Mouse (Mus musculus) kidney, embryonic 16.5 days (tissue): ENCODE data around the gene Zfp383. TPM values are rescaled to one million over a fixed set of nuclear protein-coding genes. Genes with fewer than 3 reads are reported as not detected.

ENCODE experiments used
- ATAC-seq: fragments of 200-750 bp; cut with Nextera tagmentation; 2 replicates; pipeline ENCODE4 v1.8.0; 2017; ENCODE audit warnings: moderate TSS enrichment; ENCODE audit not compliant: low FRiP score, low TSS enrichment
- H3K27ac ChIP-seq: fragments of 300-500 bp; sonication (generic); 2 replicates; pipeline ENCODE4 v1.5.1; 2014; ENCODE audit warnings: low read length
- H3K27me3 ChIP-seq: fragments of 300-500 bp; sonication (generic); 2 replicates; pipeline ENCODE4 v1.6.1; 2014; ENCODE audit warnings: low read length, control low read depth, mixed read lengths; ENCODE audit not compliant: insufficient read depth
- H3K36me3 ChIP-seq: fragments of 300-500 bp; sonication (generic); 2 replicates; pipeline ENCODE4 v1.6.1; 2014; ENCODE audit warnings: low read length, control low read depth, mixed read lengths; ENCODE audit not compliant: insufficient read depth
- H3K4me1 ChIP-seq: fragments of 300-500 bp; sonication (generic); 2 replicates; pipeline ENCODE4 v1.6.1; 2014; ENCODE audit warnings: low read length, control low read depth, mixed read lengths; ENCODE audit not compliant: insufficient read depth
- H3K4me2 ChIP-seq: fragments of 300-500 bp; sonication (generic); replicated peaks from 2 replicates; pipeline ENCODE4 v1.6.1; 2014; ENCODE audit warnings: low read depth, low read length
- H3K4me3 ChIP-seq: fragments of 300-500 bp; sonication (generic); 2 replicates; pipeline ENCODE4 v1.5.1; 2014; ENCODE audit warnings: mild to moderate bottlenecking, low read length
- H3K9ac ChIP-seq: fragments of 300-500 bp; sonication (generic); replicated peaks from 2 replicates; pipeline ENCODE4 v1.6.1; 2014; ENCODE audit warnings: low read length
- H3K9me3 ChIP-seq: fragments of 300-500 bp; sonication (generic); 2 replicates; pipeline ENCODE4 v1.6.1; 2016; ENCODE audit warnings: low read length, control low read depth
- WGBS: fragments of 180-500 bp; shearing (Covaris S2); extraction: QIAGEN DNeasy Blood & Tissue Kit; methylation state at CpG from one replicate; pipeline ENCODE4 v1.1.7; 2014; 5-methylcytosine and 5-hydroxymethylcytosine counted together
- polyA plus RNA-seq: library from polyadenylated mRNA; unstranded; fragments of >200 nt; fragmentation: Nextera tagmentation; extraction: Ambion mirVana; gene quantifications from 2 replicates; pipeline ENCODE4 v1.2.1, GENCODE M21; 2015

Zfp383 gene
- polyA plus RNA-seq, 1 experiment from 2014 or later: 5.3 TPM

GRCm38 (mm10) chr7:29898351-29898750, 9.7 kb upstream of the Zfp383 start:
- no peak overlapping the region for H3K27ac ChIP-seq
- no peak overlapping the region for H3K9ac ChIP-seq
- no peak overlapping the region for H3K4me3 ChIP-seq
- 92% methylated on average over 4 of the region's 4 CpGs for WGBS
- H3K36me3 ChIP-seq: peaks cover 74% of the 10 kb centered on the region
- no peaks in the 10 kb centered on the region for H3K27me3 ChIP-seq
- H3K4me2 ChIP-seq: no peak overlapping the region
- no peak for ATAC-seq
- no peaks in the 10 kb centered on the region for H3K4me1 ChIP-seq
- H3K9me3 ChIP-seq: peaks cover 32% of the 10 kb centered on the region

GRCm38 (mm10) chr7:29904101-29904500, 3.9 kb upstream of the Zfp383 start:
- no peak overlapping the region for H3K9ac ChIP-seq
- no peaks in the 10 kb centered on the region for H3K9me3 ChIP-seq
- 96% methylated on average over 4 of the region's 4 CpGs for WGBS
- H3K4me1 ChIP-seq: peaks cover 8% of the 10 kb centered on the region
- no peak overlapping the region for H3K4me3 ChIP-seq
- ATAC-seq: no peak
- peaks cover 23% of the 10 kb centered on the region for H3K36me3 ChIP-seq
- H3K27ac ChIP-seq: no peak overlapping the region
- H3K4me2 ChIP-seq: no peak overlapping the region
- no peaks in the 10 kb centered on the region for H3K27me3 ChIP-seq

- Histone ChIP-seq H3K4me1 (peaks cover 21% of the 10 kb centered on the region), H3K27ac (peak within 1 kb of the TSS; percentile 99), H3K9ac (peak within 1 kb of the TSS; percentile 78), H3K4me3 (peak within 1 kb of the TSS; percentile 69), H3K36me3 (peaks cover 16% of the 10 kb centered on the region), H3K9me3 (no peaks in the 10 kb centered on the region), H3K27me3 (no peaks in the 10 kb centered on the region), H3K4me2 (peak within 1 kb of the TSS; percentile 69)
- WGBS: under 1% methylated on average over 22 of the region's 22 CpGs
- peak; percentile 76 for ATAC-seq
Observed at GRCm38 (mm10) chr7:29905966-29906681, 1.9 kb upstream of the Zfp383 start, which contains the start of gene Zfp27. Gene Zfp27 (minus strand): TSS chr7:29906572.

DNA sequence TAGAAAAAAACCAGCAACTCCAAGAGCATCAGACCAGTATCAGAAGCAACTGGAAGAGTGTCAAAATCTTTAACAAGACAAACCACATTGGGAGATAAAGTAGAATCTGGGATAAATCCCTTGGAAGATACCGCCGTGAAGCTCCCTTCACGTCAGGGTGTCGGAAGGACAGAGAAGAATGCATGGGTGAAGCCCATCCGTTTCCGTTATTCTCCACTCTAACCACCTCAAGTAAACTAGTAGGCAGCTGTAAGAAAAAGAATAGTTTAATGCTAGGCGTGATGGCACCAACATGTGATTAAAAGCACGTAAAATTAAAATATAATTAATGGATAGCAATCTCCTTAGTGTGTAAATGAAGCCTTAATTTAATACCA, 1.4 kb upstream of the Zfp383 start:
- Histone ChIP-seq H3K27ac (peak overlapping the region; percentile 99), H3K9ac (peak overlapping the region; percentile 78), H3K27me3 (no peaks in the 10 kb centered on the region), H3K36me3 (peaks cover 15% of the 10 kb centered on the region), H3K9me3 (no peaks in the 10 kb centered on the region), H3K4me2 (peak overlapping the region; percentile 69), H3K4me3 (peak overlapping the region; percentile 69), H3K4me1 (peaks cover 21% of the 10 kb centered on the region)
- 24% methylated on average over 8 of the region's 8 CpGs for WGBS
- ATAC-seq: no peak

GRCm38 (mm10) chr7:29907206-29907605, 817 bp upstream of the Zfp383 start:
- ATAC-seq: no peak
- Histone ChIP-seq H3K27ac (no peak overlapping the region), H3K9ac (no peak overlapping the region), H3K9me3 (no peaks in the 10 kb centered on the region), H3K36me3 (peaks cover 18% of the 10 kb centered on the region), H3K4me1 (peaks cover 21% of the 10 kb centered on the region), H3K4me2 (peak overlapping the region; percentile 69; the same call in 1 of the 2 replicates), H3K27me3 (no peaks in the 10 kb centered on the region), H3K4me3 (no peak overlapping the region)
- WGBS: 92% methylated on average over 5 of the region's 5 CpGs

DNA sequence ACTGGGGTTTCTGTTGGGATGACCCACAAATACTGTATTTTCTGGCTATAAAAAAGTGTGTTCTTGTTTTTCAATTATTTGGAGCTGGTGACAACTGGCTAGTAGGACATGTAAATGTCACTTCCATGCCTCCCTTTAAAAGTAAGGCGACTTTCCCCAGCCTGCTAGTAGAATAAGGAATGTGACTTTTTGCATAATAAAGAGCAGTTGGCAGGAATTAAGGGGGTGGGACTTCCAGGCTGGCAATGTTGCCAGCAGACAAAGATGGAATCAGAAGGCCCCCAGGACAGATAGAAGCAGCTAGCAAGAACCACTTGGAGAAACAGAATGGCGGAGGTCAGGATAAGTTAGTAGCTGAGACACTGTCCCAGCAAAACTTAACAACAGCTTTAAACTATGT, 2.2 kb downstream of the Zfp383 start:
- no peak overlapping the region for H3K4me2 ChIP-seq
- ATAC-seq: no peak
- H3K9ac ChIP-seq: no peak overlapping the region
- H3K9me3 ChIP-seq: no peaks in the 10 kb centered on the region
- H3K36me3 ChIP-seq: peaks cover 43% of the 10 kb centered on the region
- WGBS: 77% methylated on average over 2 of the region's 2 CpGs
- H3K4me1 ChIP-seq: peaks cover 21% of the 10 kb centered on the region
- no peak overlapping the region for H3K27ac ChIP-seq
- H3K27me3 ChIP-seq: no peaks in the 10 kb centered on the region
- H3K4me3 ChIP-seq: no peak overlapping the region

GRCm38 (mm10) chr7:29912172-29912571, 4.1 kb downstream of the Zfp383 start:
- no peak overlapping the region for H3K4me2 ChIP-seq
- peaks cover 16% of the 10 kb centered on the region for H3K4me1 ChIP-seq
- no peak overlapping the region for H3K27ac ChIP-seq
- H3K27me3 ChIP-seq: no peaks in the 10 kb centered on the region
- H3K4me3 ChIP-seq: no peak overlapping the region
- H3K9me3 ChIP-seq: no peaks in the 10 kb centered on the region
- H3K9ac ChIP-seq: no peak overlapping the region
- no peak for ATAC-seq
- peaks cover 53% of the 10 kb centered on the region for H3K36me3 ChIP-seq
- 92% methylated on average over 13 of the region's 13 CpGs for WGBS

DNA sequence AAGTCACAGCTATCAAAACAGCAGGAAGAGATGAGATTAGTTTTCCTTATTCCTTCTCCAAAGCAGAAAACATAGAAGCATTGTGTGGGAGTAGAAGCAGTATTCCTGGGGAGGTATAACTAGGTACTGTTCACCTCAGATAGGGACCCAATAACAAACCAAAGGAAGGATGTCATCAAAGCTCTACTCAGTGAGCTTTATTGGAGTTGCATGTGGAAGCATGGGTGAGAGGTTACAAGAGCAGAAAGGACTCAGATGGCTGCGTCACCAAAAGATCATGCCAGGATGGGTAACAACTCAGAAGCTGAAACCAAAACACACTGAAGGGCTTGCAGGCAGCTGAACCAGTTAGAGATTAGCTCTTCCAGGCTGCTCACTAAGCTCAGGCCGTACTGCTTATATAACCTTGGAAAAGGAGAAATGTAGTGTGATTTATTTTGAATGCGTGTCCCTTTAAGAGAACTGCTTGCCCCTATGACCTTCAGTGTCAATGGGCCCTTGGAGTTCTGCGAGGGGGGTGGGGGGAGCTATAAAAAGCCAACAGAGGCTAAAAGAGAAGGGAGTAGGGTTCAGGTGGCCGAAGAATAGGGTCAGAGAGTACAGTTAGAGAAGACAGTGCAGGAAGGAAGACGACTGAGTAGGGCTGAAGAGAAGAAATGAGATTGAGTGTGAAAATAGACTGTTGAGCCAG, 9.5 kb downstream of the Zfp383 start:
- Histone ChIP-seq H3K27ac (no peak overlapping the region), H3K4me2 (no peak overlapping the region), H3K9me3 (no peaks in the 10 kb centered on the region; the same call in 1 of the 2 replicates), H3K9ac (no peak overlapping the region), H3K4me3 (no peak overlapping the region), H3K4me1 (no peaks in the 10 kb centered on the region), H3K27me3 (no peaks in the 10 kb centered on the region), H3K36me3 (peaks cover 37% of the 10 kb centered on the region)
- 27% methylated on average over 6 of the region's 6 CpGs for WGBS
- no peak for ATAC-seq

DNA sequence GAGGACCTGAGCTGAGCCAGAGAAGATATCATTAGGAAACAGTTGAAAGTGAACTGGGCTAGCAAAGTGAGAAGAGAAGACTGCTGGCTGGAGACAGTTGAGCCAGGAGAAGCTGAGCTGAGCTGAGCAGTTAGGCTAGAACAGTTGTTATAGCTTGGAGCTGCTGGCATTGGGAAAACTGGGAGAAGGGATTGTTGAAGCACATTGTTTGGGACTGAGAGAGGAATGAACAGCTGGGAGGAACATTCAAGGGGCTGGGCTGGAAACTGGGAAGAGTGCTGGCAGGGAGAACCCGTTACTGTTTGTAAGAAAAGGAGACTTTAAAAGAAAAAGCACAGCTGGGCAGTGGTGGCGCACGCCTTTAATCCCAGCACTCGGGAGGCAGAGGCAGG, 10.0 kb downstream of the Zfp383 start:
- Histone ChIP-seq H3K27me3 (no peaks in the 10 kb centered on the region), H3K4me1 (no peaks in the 10 kb centered on the region), H3K9ac (no peak overlapping the region), H3K4me3 (no peak overlapping the region), H3K27ac (no peak overlapping the region), H3K4me2 (no peak overlapping the region), H3K36me3 (peaks cover 31% of the 10 kb centered on the region), H3K9me3 (no peaks in the 10 kb centered on the region; the same call in 1 of the 2 replicates)
- ATAC-seq: no peak
- WGBS: 78% methylated on average over 4 of the region's 4 CpGs
